Mouse (Mus musculus): ENCODE measurements around the gene Bex1. TPM values are rescaled to one million over a fixed set of nuclear protein-coding genes. Genes with fewer than 3 reads are reported as not detected.

The Bex1 gene
- polyA plus RNA-seq (2021; fragmentation: Nextera tagmentation) = 124 and 145 TPM in 2 replicates
- long read RNA-seq, experiment 1, transcript Bex1-201 (3 exons, 866 nt) = major isoform, 80 of 100 reads
- long read RNA-seq, experiment 1, partial matches to known transcripts = 9 of 100 reads
- long read RNA-seq, experiment 1, other reads (novel, unspliced or antisense) = 8 of 100 reads
- long read RNA-seq, experiment 2, transcript Bex1-201 (3 exons, 866 nt) = major isoform, 18 of 19 reads
- long read RNA-seq, experiment 2, partial matches to known transcripts = 0 of 19 reads
- long read RNA-seq, experiment 2, other reads (novel, unspliced or antisense) = 1 of 19 reads

GRCm38 (mm10) chrX:136214729-136215677 is at the start of gene Bex1, which contains the start of gene Tceal7:
Gene Bex1 (minus strand): TSS chrX:136215513.
Gene Tceal7 (plus strand): TSS chrX:136214779.

GRCm38 (mm10) chrX:136244574-136245229 is 29.4 kb upstream of the Bex1 start, which contains the start of gene Tceal9:
Gene Tceal9 (plus strand): TSS chrX:136245079.

GRCm38 (mm10) chrX:136203664-136204066 is 11.6 kb downstream of the Bex1 start, which contains the start of gene Tceal5:
Gene Tceal5 (minus strand): TSS chrX:136203876.

DNA sequence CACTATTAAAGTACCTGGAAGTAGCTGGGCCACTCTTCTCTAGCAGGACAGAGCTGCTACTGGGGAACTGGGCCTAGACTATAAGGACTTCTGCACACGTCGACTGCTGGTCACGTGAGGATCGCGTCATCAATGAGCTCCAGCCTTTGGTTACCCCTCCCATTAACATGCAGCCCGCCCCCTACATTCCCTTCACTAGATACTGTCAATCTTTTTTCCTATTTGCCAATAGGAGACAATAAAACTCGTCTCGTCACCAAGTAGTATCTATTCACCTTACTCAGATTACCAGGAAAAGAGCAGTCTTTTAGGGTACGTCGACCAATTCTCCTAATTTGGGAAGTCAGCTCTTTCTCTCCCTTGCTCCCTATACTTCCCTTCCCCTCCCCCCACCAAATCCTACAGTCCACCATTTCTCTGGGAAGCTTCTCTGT is 43.2 kb downstream of the Bex1 start, which contains the start of gene Tceal8:
TSS of gene Tceal8 (minus strand) at position 225 of the 434 bp plus-strand sequence.

Small RNAs within 50 kb of the gene (microRNA-seq; reads per million reads assigned to microRNA genes)
- not detected for gene Mir6383

Other genes with a start within 250 kb of the Bex1 start
- 78.0 and 80.9 TPM in 2 replicates for gene Arxes2, start 221.7 kb downstream of the Bex1 start, polyA plus RNA-seq (2021; fragmentation: Nextera tagmentation)
- gene Arxes1, start 182.1 kb downstream of the Bex1 start, polyA plus RNA-seq (2021; fragmentation: Nextera tagmentation) = 30.1 and 33.2 TPM in 2 replicates
- gene Bex2, start 147.3 kb downstream of the Bex1 start, polyA plus RNA-seq (2021; fragmentation: Nextera tagmentation) = 685 and 687 TPM in 2 replicates
- gene Nxf3, start 130.3 kb downstream of the Bex1 start, polyA plus RNA-seq (2021; fragmentation: Nextera tagmentation) = not detected in 2 replicates
- gene Bex4, start 76.5 kb downstream of the Bex1 start, polyA plus RNA-seq (2021; fragmentation: Nextera tagmentation) = 38.4 and 42.5 TPM in 2 replicates
- gene Tceal8, start 43.2 kb downstream of the Bex1 start, polyA plus RNA-seq (2021; fragmentation: Nextera tagmentation) = 76.8 and 80.5 TPM in 2 replicates
- 57.5 and 59.5 TPM in 2 replicates for gene Tceal5, start 11.6 kb downstream of the Bex1 start, polyA plus RNA-seq (2021; fragmentation: Nextera tagmentation)
- 2.1 and 3.4 TPM in 2 replicates for gene Tceal7, start 734 bp downstream of the Bex1 start, polyA plus RNA-seq (2021; fragmentation: Nextera tagmentation)
- 189 and 202 TPM in 2 replicates for gene Tceal9, start 29.6 kb upstream of the Bex1 start, polyA plus RNA-seq (2021; fragmentation: Nextera tagmentation)
- 596 and 636 TPM in 2 replicates for gene Bex3, start 54.7 kb upstream of the Bex1 start, polyA plus RNA-seq (2021; fragmentation: Nextera tagmentation)